8 mouse cellular contexts compared by ENCODE assay signal in the genomic region with DNA sequence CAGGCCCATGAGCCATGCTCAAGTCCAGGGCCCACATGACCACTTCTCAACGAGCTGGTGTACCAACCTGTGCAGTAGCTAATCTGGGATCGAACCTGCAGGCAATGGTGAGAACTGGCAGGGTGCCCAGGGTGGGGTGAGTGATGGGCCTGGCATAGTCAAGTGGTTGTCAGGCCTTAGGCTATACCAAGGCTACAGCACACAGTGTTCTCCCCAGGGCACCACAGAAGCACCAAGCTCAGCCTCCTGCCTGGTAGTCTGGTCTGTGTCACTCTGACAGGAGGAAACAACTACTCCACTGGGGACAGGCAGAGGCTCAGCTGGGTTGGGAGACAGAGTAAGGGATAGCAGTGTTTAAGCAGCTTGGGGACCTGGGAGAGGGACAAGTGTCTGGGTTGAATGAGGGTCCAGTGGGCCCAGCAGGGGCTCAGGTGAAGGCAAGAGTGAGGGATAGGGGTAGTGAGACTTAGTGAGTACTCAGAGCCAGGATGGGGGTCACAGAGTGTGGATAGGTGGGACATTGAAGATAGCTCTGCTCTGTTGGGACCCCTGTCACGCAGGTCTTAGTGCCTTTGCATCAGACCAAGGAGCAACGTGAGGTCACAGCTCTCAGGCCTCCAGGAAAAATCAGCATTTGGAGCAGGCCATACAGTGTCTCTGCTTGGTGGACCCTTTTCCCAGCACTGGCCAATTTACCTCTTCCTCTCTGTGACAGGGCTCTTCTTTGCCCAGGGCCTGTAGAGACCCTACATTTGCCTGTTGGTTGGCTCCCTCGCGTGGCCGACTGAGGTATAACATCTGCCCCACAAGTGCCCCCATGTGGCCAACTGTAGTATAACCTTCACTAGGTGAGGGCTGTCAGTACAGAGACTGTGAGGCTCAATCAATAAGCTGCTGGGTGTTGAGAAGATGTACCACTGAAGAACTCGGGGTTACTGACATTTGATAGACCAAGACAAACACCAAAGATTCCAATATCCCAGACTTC. TPM values are rescaled to one million over a fixed set of nuclear protein-coding genes. Genes with fewer than 3 reads are reported as not detected.
A peak's percentile ranks its signal among the peaks of the same experiment; 100 is the strongest.
DNase-seq lines count a peak whose midpoint lies in the region; ATAC-seq and TF ChIP-seq lines count a peak whose summit lies in the region.

No protein-coding gene starts in this region.

- H3K9me3 ChIP-seq in embryonic facial prominence, embryonic 12.5 days, result no peaks in the 10 kb centered on the region
- H3K9me3 ChIP-seq in limb, embryonic 12.5 days, result no peaks in the 10 kb centered on the region
- H3K9me3 ChIP-seq in midbrain, postnatal 0 days (ENCODE audit: low read length), result no peaks in the 10 kb centered on the region

- 29% methylated on average over 8 of the region's 8 CpGs for WGBS in embryonic facial prominence, embryonic 12.5 days
- WGBS in heart, adult 2 months, result 34% methylated on average over 8 of the region's 8 CpGs
- WGBS in kidney, adult 2 months, result 41% methylated on average over 8 of the region's 8 CpGs
- WGBS in limb, embryonic 12.5 days, result 27% methylated on average over 8 of the region's 8 CpGs
- 30% methylated on average over 8 of the region's 8 CpGs for WGBS in midbrain, postnatal 0 days

- no peak; the same call in none of the 2 replicates for TF ChIP-seq CTCF in heart, adult 2 months (IDR thresholded peaks at IDR 0.05)
- peak; percentile 100 for TF ChIP-seq CTCF in kidney, adult 2 months (conservative IDR thresholded peaks at IDR 0.05; ENCODE audit: insufficient read depth, insufficient read length, low read depth, low read length)
- peak; percentile 100 for TF ChIP-seq CTCF in midbrain, postnatal 0 days (IDR thresholded peaks at IDR 0.05)

- 0 out of 2 replicates have a peak, but pooled peaks cover 2% of the 10 kb centered on the region for H3K4me1 ChIP-seq in embryonic facial prominence, embryonic 12.5 days
- H3K4me1 ChIP-seq in heart, adult 2 months (ENCODE audit: control insufficient read depth, insufficient read depth, low read length), result no peaks in the 10 kb centered on the region
- H3K4me1 ChIP-seq in kidney, adult 2 months (ENCODE audit: control insufficient read depth, insufficient read depth, low read length), result no peaks in the 10 kb centered on the region
- no peaks in the 10 kb centered on the region for H3K4me1 ChIP-seq in limb, embryonic 12.5 days (replicated peaks)
- H3K4me1 ChIP-seq in midbrain, postnatal 0 days (ENCODE audit: insufficient read depth, low read length), result no peaks in the 10 kb centered on the region

- no peak overlapping the region for H3K4me2 ChIP-seq in embryonic facial prominence, embryonic 12.5 days (replicated peaks)
- no peak overlapping the region for H3K4me2 ChIP-seq in limb, embryonic 12.5 days
- H3K4me2 ChIP-seq in midbrain, postnatal 0 days (ENCODE audit: low read depth, low read length, poor library complexity, severe bottlenecking), result no peak overlapping the region

- no peak overlapping the region for H3K27ac ChIP-seq in embryonic facial prominence, embryonic 12.5 days
- H3K27ac ChIP-seq in heart, adult 2 months, result no peak overlapping the region
- no peak overlapping the region for H3K27ac ChIP-seq in kidney, adult 2 months (ENCODE audit: insufficient read depth, low read depth, low read length)
- H3K27ac ChIP-seq in limb, embryonic 12.5 days, result no peak overlapping the region
- H3K27ac ChIP-seq in midbrain, postnatal 0 days (ENCODE audit: low read depth, low read length), result no peak overlapping the region

- TF ChIP-seq EP300 in heart, adult 2 months (IDR thresholded peaks at IDR 0.05; ENCODE audit: insufficient read depth, low read depth, low read length), result peak; percentile 76; the same call in 1 of the 2 replicates

- peak; percentile 57 for ATAC-seq in embryonic facial prominence, embryonic 12.5 days (ENCODE audit: insufficient number of reproducible peaks, insufficient read depth, low FRiP score, low TSS enrichment)
- peak; percentile 67 for ATAC-seq in limb, embryonic 12.5 days (ENCODE audit: insufficient number of reproducible peaks, insufficient read depth, low FRiP score, low TSS enrichment, low read depth)
- ATAC-seq in midbrain, postnatal 0 days (ENCODE audit: low FRiP score), result peak; percentile 47; the same call in 1 of the 2 replicates

- no peak overlapping the region for H3K9ac ChIP-seq in embryonic facial prominence, embryonic 12.5 days
- H3K9ac ChIP-seq in heart, adult 2 months (ENCODE audit: low read depth, low read length), result no peak overlapping the region
- no peak overlapping the region for H3K9ac ChIP-seq in limb, embryonic 12.5 days (replicated peaks)
- H3K9ac ChIP-seq in midbrain, postnatal 0 days (replicated peaks; ENCODE audit: low read length, poor library complexity, severe bottlenecking), result no peak overlapping the region

- no peaks in the 10 kb centered on the region for H3K79me2 ChIP-seq in heart, adult 2 months (replicated peaks; ENCODE audit: control insufficient read depth, insufficient read depth, low read length)

- peak; percentile 38 for DNase-seq in 3134 (ENCODE audit: extremely low read depth, insufficient read length, low spot score)
- peak; percentile 77 for DNase-seq in adrenal gland, postnatal 25 days
- peak; percentile 74 to 87 for DNase-seq in heart, adult 2 months
- peak; percentile 77 for DNase-seq in kidney, adult 2 months
- DNase-seq in midbrain, postnatal 0 days (ENCODE audit: low spot score), result peak; percentile 68
- peak; percentile 64 to 72 for DNase-seq in spleen, postnatal 14 days (ENCODE audit: low spot score in 2 of 2)

- intact Hi-C loops in heart, adult 2 months (cut with DNase I), result loop anchor here (1.0 to 2.0 kb wide), 2 partner anchors 25 to 168 kb away; no protein-coding TSS in a partner anchor

- no peaks in the 10 kb centered on the region for H3K36me3 ChIP-seq in embryonic facial prominence, embryonic 12.5 days
- no peaks in the 10 kb centered on the region for H3K36me3 ChIP-seq in heart, adult 2 months (ENCODE audit: control insufficient read depth, insufficient read depth, low read length)
- no peaks in the 10 kb centered on the region for H3K36me3 ChIP-seq in kidney, adult 2 months (ENCODE audit: control insufficient read depth, insufficient read depth, low read length)
- H3K36me3 ChIP-seq in limb, embryonic 12.5 days, result no peaks in the 10 kb centered on the region
- no peaks in the 10 kb centered on the region for H3K36me3 ChIP-seq in midbrain, postnatal 0 days (ENCODE audit: insufficient read depth, low read length)

- H3K4me3 ChIP-seq in embryonic facial prominence, embryonic 12.5 days, result no peak overlapping the region
- no peak overlapping the region for H3K4me3 ChIP-seq in heart, adult 2 months
- no peak overlapping the region for H3K4me3 ChIP-seq in kidney, adult 2 months (ENCODE audit: insufficient read depth, low read depth, low read length)
- no peak overlapping the region for H3K4me3 ChIP-seq in limb, embryonic 12.5 days (replicated peaks)
- no peak overlapping the region for H3K4me3 ChIP-seq in midbrain, postnatal 0 days (ENCODE audit: low read depth, low read length)

- no peak for TF ChIP-seq POLR2A in heart, adult 2 months (IDR thresholded peaks at IDR 0.05; ENCODE audit: insufficient read depth, low read depth, low read length)
- no peak for TF ChIP-seq POLR2A in kidney, adult 2 months (IDR thresholded peaks at IDR 0.05; ENCODE audit: low read depth, low read length)

- 0 out of 2 replicates have a peak, but pooled peaks cover 2% of the 10 kb centered on the region for H3K27me3 ChIP-seq in embryonic facial prominence, embryonic 12.5 days
- no peaks in the 10 kb centered on the region for H3K27me3 ChIP-seq in heart, adult 2 months (ENCODE audit: control insufficient read depth, insufficient read depth, low read length)
- no peaks in the 10 kb centered on the region for H3K27me3 ChIP-seq in kidney, adult 2 months (replicated peaks; ENCODE audit: control insufficient read depth, insufficient read depth, low read length)
- no peaks in the 10 kb centered on the region for H3K27me3 ChIP-seq in limb, embryonic 12.5 days
- H3K27me3 ChIP-seq in midbrain, postnatal 0 days (ENCODE audit: insufficient read depth, low read length), result no peaks in the 10 kb centered on the region

RNA-seq across cellular contexts. Expression of a gene that starts 12.0 kb away (rescaled TPM):
- 517 and 537 TPM in 2 replicates for total RNA-seq in adrenal gland, postnatal 25 days (2021)
- polyA plus RNA-seq in embryonic facial prominence, embryonic 12.5 days (2016; fragmentation: Nextera tagmentation; extraction: Ambion mirVana), result 4.8 and 7.1 TPM in 2 replicates
- not detected for total RNA-seq in heart, adult 2 months (2021)
- 0.27 and 0.35 TPM in 2 replicates for polyA plus RNA-seq in heart, adult 2 months (2012; rRNA removed)
- 2.2 and 5.9 TPM in 2 replicates for polyA plus RNA-seq in kidney, adult 2 months (2012; rRNA removed)
- 0.41 and 1.3 TPM in 2 replicates for polyA plus RNA-seq in limb, embryonic 12.5 days (2016; fragmentation: Nextera tagmentation; extraction: Ambion mirVana)
- total RNA-seq in midbrain, postnatal 0 days (2014; rRNA removed), result 23.8 and 27.1 TPM in 2 replicates
- 26.2 and 35.0 TPM in 2 replicates for polyA plus RNA-seq in midbrain, postnatal 0 days (2015; fragmentation: Nextera tagmentation; extraction: Ambion mirVana)

RNA-seq across cellular contexts. Expression of a gene that starts 50.1 kb away (rescaled TPM):
- 0.33 and 0.95 TPM in 2 replicates for total RNA-seq in adrenal gland, postnatal 25 days (2021)
- 0.29 and 0.51 TPM in 2 replicates for polyA plus RNA-seq in embryonic facial prominence, embryonic 12.5 days (2016; fragmentation: Nextera tagmentation; extraction: Ambion mirVana)
- not detected for total RNA-seq in heart, adult 2 months (2021)
- polyA plus RNA-seq in heart, adult 2 months (2012; rRNA removed), result 0.08 TPM in 1 of 2 replicates, not detected in the other
- 0.11 and 0.30 TPM in 2 replicates for polyA plus RNA-seq in kidney, adult 2 months (2012; rRNA removed)
- 0.42 and 1.1 TPM in 2 replicates for polyA plus RNA-seq in limb, embryonic 12.5 days (2016; fragmentation: Nextera tagmentation; extraction: Ambion mirVana)
- total RNA-seq in midbrain, postnatal 0 days (2014; rRNA removed), result 1.1 TPM in 1 of 2 replicates, not detected in the other
- 0.43 and 0.50 TPM in 2 replicates for polyA plus RNA-seq in midbrain, postnatal 0 days (2015; fragmentation: Nextera tagmentation; extraction: Ambion mirVana)
